Mouse (Mus musculus) cerebellum, postnatal 36 days (tissue): ENCODE measurements at regions not wholly inside any gene's neighbourhood (a gene's known extent, or its start where the extent isn't known, plus 50 kb on each side); places are given as distances from the start of the nearest gene placed in this dataset.
"Not testable (repeated sequence)": the region's sequence is repeated elsewhere in the genome, so short reads cannot be mapped to it uniquely, and the experiment has no call there.

ENCODE experiments used
- DNase-seq, 2 experiments: peaks; one replicate each; pipeline ENCODE4 v3.0.0; 2021 to 2022; ENCODE audit warnings: mixed read lengths in 2 of 2

- no peak for DNase-seq
Observed at GRCm38 (mm10) chr9:72166084-72166483, 54.4 kb upstream of the Tcf12 start.

- no peak for DNase-seq
Observed at GRCm38 (mm10) chr9:72166611-72167010, 54.9 kb upstream of the Tcf12 start.

- DNase-seq = no peak
Observed at GRCm38 (mm10) chr9:72169231-72169630, 57.6 kb upstream of the Tcf12 start.

GRCm38 (mm10) chr9:72169728-72170188 lies 58.1 kb upstream of the Tcf12 start:
- peak in 1 of 2 experiments; percentile 26 for DNase-seq

- no peak for DNase-seq
Observed at GRCm38 (mm10) chr9:72170235-72170634, 58.6 kb upstream of the Tcf12 start.

GRCm38 (mm10) chr9:72172331-72172730 lies 60.7 kb upstream of the Tcf12 start:
- DNase-seq = peak; percentile 77 to 81

- DNase-seq = no peak
Observed at GRCm38 (mm10) chr9:72180972-72181371, 69.3 kb upstream of the Tcf12 start.

- DNase-seq = no peak
Observed at GRCm38 (mm10) chr9:72183336-72183735, 71.7 kb upstream of the Tcf12 start.

- DNase-seq = peak; percentile 79 to 85
Observed at GRCm38 (mm10) chr9:72183925-72184324, 72.3 kb upstream of the Tcf12 start.

- no peak for DNase-seq
Observed at GRCm38 (mm10) chr9:72189867-72190266, 78.2 kb upstream of the Tcf12 start.

- no peak for DNase-seq
Observed at GRCm38 (mm10) chr9:72190631-72191030, 79.0 kb upstream of the Tcf12 start.

- DNase-seq = no peak
Observed at GRCm38 (mm10) chr9:72191091-72191490, 79.4 kb upstream of the Tcf12 start.

GRCm38 (mm10) chr9:72192051-72192952 lies 80.6 kb upstream of the Tcf12 start:
- peak; percentile 75 to 78 for DNase-seq

- not testable (repeated sequence) for DNase-seq
Observed at GRCm38 (mm10) chr9:72192953-72193337, 81.3 kb upstream of the Tcf12 start.

GRCm38 (mm10) chr9:72195348-72195747 lies 79.3 kb upstream of the Zfp280d start:
- no peak for DNase-seq

- no peak for DNase-seq
Observed at GRCm38 (mm10) chr9:72196626-72197330, 77.9 kb upstream of the Zfp280d start.

GRCm38 (mm10) chr9:72197331-72197732 lies 77.3 kb upstream of the Zfp280d start:
- DNase-seq = no peak

- DNase-seq = no peak
Observed at GRCm38 (mm10) chr9:72198976-72199375, 75.7 kb upstream of the Zfp280d start.

GRCm38 (mm10) chr9:72204357-72204905 lies 70.2 kb upstream of the Zfp280d start:
- no peak for DNase-seq

- DNase-seq = no peak
Observed at GRCm38 (mm10) chr9:72205815-72206214, 68.8 kb upstream of the Zfp280d start.

- DNase-seq = no peak
Observed at GRCm38 (mm10) chr9:72206911-72207310, 67.7 kb upstream of the Zfp280d start.

GRCm38 (mm10) chr9:72208296-72208695 lies 66.4 kb upstream of the Zfp280d start:
- DNase-seq = no peak

- DNase-seq = no peak
Observed at GRCm38 (mm10) chr9:72217296-72218028, 57.2 kb upstream of the Zfp280d start.
